Mouse (Mus musculus) midbrain, embryonic 13.5 days (tissue): Measurements from ENCODE around the gene Syt1. TPM values are rescaled to one million over a fixed set of nuclear protein-coding genes. Genes with fewer than 3 reads are reported as not detected.
A peak's percentile ranks its signal among the peaks of the same experiment; 100 is the strongest.

Experiments
- ATAC-seq: fragments of 200-750 bp; cut with Nextera tagmentation; 2 replicates; pipeline ENCODE4 v1.8.0; 2017; ENCODE audit warnings: mild to moderate bottlenecking, moderate TSS enrichment, moderate library complexity
- H3K27ac ChIP-seq: fragments of 300-500 bp; sonication (generic); 2 replicates; pipeline ENCODE4 v1.5.1; 2015; ENCODE audit warnings: inconsistent platforms, mild to moderate bottlenecking, moderate library complexity
- H3K27me3 ChIP-seq: fragments of 300-500 bp; sonication (generic); 2 replicates; pipeline ENCODE4 v1.6.1; 2015; ENCODE audit warnings: mild to moderate bottlenecking, inconsistent platforms
- H3K36me3 ChIP-seq: fragments of 300-500 bp; sonication (generic); 2 replicates; pipeline ENCODE4 v1.6.1; 2015; ENCODE audit warnings: mild to moderate bottlenecking, inconsistent platforms
- H3K4me1 ChIP-seq: fragments of 300-500 bp; sonication (generic); replicated peaks from 2 replicates; pipeline ENCODE4 v1.6.1; 2015; ENCODE audit warnings: inconsistent platforms
- H3K4me2 ChIP-seq: fragments of 300-500 bp; sonication (generic); replicated peaks from 2 replicates; pipeline ENCODE4 v1.6.1; 2015; ENCODE audit warnings: moderate library complexity, mild to moderate bottlenecking, inconsistent platforms
- H3K4me3 ChIP-seq: fragments of 300-500 bp; sonication (generic); replicated peaks from 2 replicates; pipeline ENCODE4 v1.5.1; 2015; ENCODE audit warnings: mild to moderate bottlenecking, inconsistent platforms
- H3K9ac ChIP-seq: fragments of 300-500 bp; sonication (generic); replicated peaks from 2 replicates; pipeline ENCODE4 v1.6.1; 2015; ENCODE audit warnings: mild to moderate bottlenecking, inconsistent platforms
- H3K9me3 ChIP-seq: fragments of 300-500 bp; sonication (generic); 2 replicates; pipeline ENCODE4 v1.6.1; 2016; ENCODE audit warnings: mild to moderate bottlenecking, inconsistent platforms
- WGBS: fragments of 180-500 bp; shearing (Covaris S2); methylation state at CpG from one replicate; pipeline ENCODE4 v1.1.7; 2015; 5-methylcytosine and 5-hydroxymethylcytosine counted together
- polyA plus RNA-seq: library from polyadenylated mRNA; unstranded; fragments of >200 nt; fragmentation: Nextera tagmentation; extraction: Ambion mirVana; gene quantifications from 2 replicates; pipeline ENCODE4 v1.2.1, GENCODE M21; 2015

Syt1 gene
- polyA plus RNA-seq, 1 experiment from 2014 or later = 77.2 TPM

- H3K4me2 ChIP-seq = no peak overlapping the region
- H3K4me1 ChIP-seq = peaks cover 17% of the 10 kb centered on the region
- no peaks in the 10 kb centered on the region for H3K27me3 ChIP-seq
- H3K36me3 ChIP-seq = no peaks in the 10 kb centered on the region
- WGBS = 80% methylated on average over 8 of the region's 8 CpGs
- no peak overlapping the region for H3K9ac ChIP-seq
- H3K27ac ChIP-seq = no peak overlapping the region
- no peaks in the 10 kb centered on the region for H3K9me3 ChIP-seq
- no peak overlapping the region for H3K4me3 ChIP-seq
- ATAC-seq = no peak
Measured at GRCm38 (mm10) chr10:108677053-108677452, 333.7 kb downstream of the Syt1 start.

GRCm38 (mm10) chr10:108668944-108669343 is 341.8 kb downstream of the Syt1 start:
- Histone ChIP-seq H3K27ac (no peak overlapping the region), H3K9ac (no peak overlapping the region), H3K27me3 (no peaks in the 10 kb centered on the region), H3K36me3 (no peaks in the 10 kb centered on the region), H3K4me1 (no peaks in the 10 kb centered on the region), H3K4me2 (no peak overlapping the region), H3K4me3 (no peak overlapping the region), H3K9me3 (no peaks in the 10 kb centered on the region)
- 90% methylated on average over 3 of the region's 3 CpGs for WGBS
- no peak for ATAC-seq

- H3K4me1 ChIP-seq = no peaks in the 10 kb centered on the region
- H3K4me3 ChIP-seq = no peak overlapping the region
- H3K36me3 ChIP-seq = no peaks in the 10 kb centered on the region
- no peaks in the 10 kb centered on the region for H3K27me3 ChIP-seq
- no peak overlapping the region for H3K27ac ChIP-seq
- H3K9ac ChIP-seq = no peak overlapping the region
- WGBS = 82% methylated on average over 3 of the region's 3 CpGs
- no peak for ATAC-seq
- H3K4me2 ChIP-seq = no peak overlapping the region
- no peaks in the 10 kb centered on the region for H3K9me3 ChIP-seq
Measured at GRCm38 (mm10) chr10:108660295-108660694, 350.5 kb downstream of the Syt1 start.

GRCm38 (mm10) chr10:108658300-108658699 is 352.5 kb downstream of the Syt1 start:
- no peak overlapping the region for H3K4me3 ChIP-seq
- H3K27ac ChIP-seq = no peak overlapping the region
- ATAC-seq = no peak
- H3K27me3 ChIP-seq = no peaks in the 10 kb centered on the region
- WGBS = 71% methylated on average over 2 of the region's 2 CpGs
- no peaks in the 10 kb centered on the region for H3K9me3 ChIP-seq
- no peaks in the 10 kb centered on the region for H3K4me1 ChIP-seq
- no peak overlapping the region for H3K4me2 ChIP-seq
- no peak overlapping the region for H3K9ac ChIP-seq
- H3K36me3 ChIP-seq = no peaks in the 10 kb centered on the region

GRCm38 (mm10) chr10:108657669-108658068 is 353.1 kb downstream of the Syt1 start:
- Histone ChIP-seq H3K4me3 (no peak overlapping the region), H3K4me1 (no peaks in the 10 kb centered on the region), H3K9me3 (no peaks in the 10 kb centered on the region), H3K9ac (no peak overlapping the region), H3K36me3 (no peaks in the 10 kb centered on the region), H3K27ac (no peak overlapping the region), H3K4me2 (no peak overlapping the region), H3K27me3 (no peaks in the 10 kb centered on the region)
- ATAC-seq = no peak

- no peak for ATAC-seq
- no peaks in the 10 kb centered on the region for H3K4me1 ChIP-seq
- H3K9me3 ChIP-seq = no peaks in the 10 kb centered on the region
- H3K27me3 ChIP-seq = no peaks in the 10 kb centered on the region
- 93% methylated on average over 4 of the region's 4 CpGs for WGBS
- H3K36me3 ChIP-seq = no peaks in the 10 kb centered on the region
- no peak overlapping the region for H3K9ac ChIP-seq
- no peak overlapping the region for H3K4me3 ChIP-seq
- H3K4me2 ChIP-seq = no peak overlapping the region
- H3K27ac ChIP-seq = no peak overlapping the region
Measured at GRCm38 (mm10) chr10:108656898-108657297, 353.9 kb downstream of the Syt1 start.

- H3K9me3 ChIP-seq = no peaks in the 10 kb centered on the region
- no peaks in the 10 kb centered on the region for H3K36me3 ChIP-seq
- H3K9ac ChIP-seq = no peak overlapping the region
- no peak overlapping the region for H3K27ac ChIP-seq
- no peak overlapping the region for H3K4me2 ChIP-seq
- no peak for ATAC-seq
- H3K27me3 ChIP-seq = no peaks in the 10 kb centered on the region
- no peak overlapping the region for H3K4me3 ChIP-seq
- WGBS = 95% methylated on average over 11 of the region's 11 CpGs
- H3K4me1 ChIP-seq = no peaks in the 10 kb centered on the region
Measured at GRCm38 (mm10) chr10:108655074-108655473, 355.7 kb downstream of the Syt1 start.

- H3K4me3 ChIP-seq = no peak overlapping the region
- H3K27ac ChIP-seq = no peak overlapping the region
- H3K4me1 ChIP-seq = no peaks in the 10 kb centered on the region
- 84% methylated on average over 8 of the region's 8 CpGs for WGBS
- H3K36me3 ChIP-seq = no peaks in the 10 kb centered on the region
- H3K9me3 ChIP-seq = no peaks in the 10 kb centered on the region
- no peak overlapping the region for H3K9ac ChIP-seq
- no peaks in the 10 kb centered on the region for H3K27me3 ChIP-seq
- no peak overlapping the region for H3K4me2 ChIP-seq
- no peak for ATAC-seq
Measured at GRCm38 (mm10) chr10:108652831-108653230, 358.0 kb downstream of the Syt1 start.

GRCm38 (mm10) chr10:108652066-108652465 is 358.7 kb downstream of the Syt1 start:
- no peaks in the 10 kb centered on the region for H3K9me3 ChIP-seq
- no peak overlapping the region for H3K27ac ChIP-seq
- H3K4me2 ChIP-seq = no peak overlapping the region
- no peaks in the 10 kb centered on the region for H3K36me3 ChIP-seq
- no peak for ATAC-seq
- H3K27me3 ChIP-seq = no peaks in the 10 kb centered on the region
- no peak overlapping the region for H3K9ac ChIP-seq
- H3K4me1 ChIP-seq = no peaks in the 10 kb centered on the region
- H3K4me3 ChIP-seq = no peak overlapping the region
- WGBS = 84% methylated on average over 8 of the region's 8 CpGs

- peaks cover under 1% of the 10 kb centered on the region; the same call in 1 of the 2 replicates for H3K4me1 ChIP-seq
- H3K9me3 ChIP-seq = no peaks in the 10 kb centered on the region
- H3K9ac ChIP-seq = no peak overlapping the region
- no peak overlapping the region for H3K27ac ChIP-seq
- no peak overlapping the region for H3K4me2 ChIP-seq
- H3K27me3 ChIP-seq = no peaks in the 10 kb centered on the region
- H3K4me3 ChIP-seq = no peak overlapping the region
- ATAC-seq = no peak
- H3K36me3 ChIP-seq = no peaks in the 10 kb centered on the region
- 73% methylated on average over 7 of the region's 7 CpGs for WGBS
Measured at GRCm38 (mm10) chr10:108649174-108649573, 361.6 kb downstream of the Syt1 start.

- Histone ChIP-seq H3K4me3 (no peak overlapping the region), H3K9me3 (no peaks in the 10 kb centered on the region), H3K9ac (no peak overlapping the region), H3K27me3 (no peaks in the 10 kb centered on the region), H3K36me3 (no peaks in the 10 kb centered on the region), H3K4me2 (no peak overlapping the region), H3K27ac (peak overlapping the region; percentile 35; the same call in 1 of the 2 replicates), H3K4me1 (peaks cover 8% of the 10 kb centered on the region; the same call in 1 of the 2 replicates)
- ATAC-seq = peak; percentile 60
- WGBS = 29% methylated on average over 5 of the region's 5 CpGs
Measured at GRCm38 (mm10) chr10:108643915-108644314, 366.9 kb downstream of the Syt1 start.

GRCm38 (mm10) chr10:108638095-108638494 is 372.7 kb downstream of the Syt1 start:
- Histone ChIP-seq H3K9ac (no peak overlapping the region), H3K9me3 (no peaks in the 10 kb centered on the region), H3K27me3 (no peaks in the 10 kb centered on the region), H3K4me2 (no peak overlapping the region), H3K36me3 (0 out of 2 replicates have a peak, but pooled peaks cover 6% of the 10 kb centered on the region), H3K27ac (no peak overlapping the region), H3K4me3 (no peak overlapping the region), H3K4me1 (0 out of 2 replicates have a peak, but pooled peaks cover 6% of the 10 kb centered on the region)
- peak; percentile 45; the same call in 1 of the 2 replicates for ATAC-seq
- WGBS = 29% methylated on average over 5 of the region's 5 CpGs

- Histone ChIP-seq H3K9me3 (no peaks in the 10 kb centered on the region), H3K9ac (no peak overlapping the region), H3K4me1 (0 out of 2 replicates have a peak, but pooled peaks cover 6% of the 10 kb centered on the region), H3K27ac (no peak overlapping the region), H3K36me3 (peaks cover 9% of the 10 kb centered on the region), H3K4me2 (no peak overlapping the region), H3K4me3 (no peak overlapping the region), H3K27me3 (no peaks in the 10 kb centered on the region)
- 49% methylated on average over 7 of the region's 7 CpGs for WGBS
- ATAC-seq = no peak
Measured at GRCm38 (mm10) chr10:108636086-108636485, 374.7 kb downstream of the Syt1 start.
